In genomic region chr2:79891760-79892570, GRCm38 (mm10) we compare ENCODE assay signal across 9 mouse cellular contexts.
A peak's percentile ranks its signal among the peaks of the same experiment; 100 is the strongest.
DNase-seq lines count a peak whose midpoint lies in the region; ATAC-seq lines count a peak whose summit lies in the region.
"Had no signal": no experiment of that assay in that cellular context is flagged by ENCODE, and none has a peak within 500 bp of the region (broad histone marks: within the 10 kb centered on the region; RNA-seq: fewer than 3 reads in every experiment).

No protein-coding gene starts in this region.

- H3K4me3 ChIP-seq in embryonic facial prominence, embryonic 14.5 days (ENCODE audit: low read depth, low read length): no peak overlapping the region
- H3K4me3 ChIP-seq in embryonic facial prominence, embryonic 10.5 days: no peak overlapping the region
- no peak overlapping the region for H3K4me3 ChIP-seq in midbrain, embryonic 16.5 days (ENCODE audit: low read depth, low read length)
- H3K4me3 ChIP-seq in midbrain, embryonic 15.5 days: no peak overlapping the region
- H3K4me3 ChIP-seq in kidney, embryonic 16.5 days (ENCODE audit: low read length): no peak overlapping the region

- no peak overlapping the region for H3K9ac ChIP-seq in embryonic facial prominence, embryonic 14.5 days (ENCODE audit: low read depth, low read length)
- H3K9ac ChIP-seq in midbrain, embryonic 16.5 days (ENCODE audit: low read depth, low read length): no peak overlapping the region
- no peak overlapping the region for H3K9ac ChIP-seq in midbrain, embryonic 15.5 days
- no peak overlapping the region for H3K9ac ChIP-seq in kidney, embryonic 16.5 days (replicated peaks; ENCODE audit: low read length)

- no peaks in the 10 kb centered on the region for H3K27me3 ChIP-seq in embryonic facial prominence, embryonic 14.5 days (replicated peaks; ENCODE audit: control insufficient read depth, insufficient read depth, low read length)
- H3K27me3 ChIP-seq in embryonic facial prominence, embryonic 10.5 days (replicated peaks; ENCODE audit: low read depth, poor library complexity, severe bottlenecking): no peaks in the 10 kb centered on the region
- H3K27me3 ChIP-seq in midbrain, embryonic 16.5 days (ENCODE audit: control insufficient read depth, insufficient read depth, low read depth, low read length): no peaks in the 10 kb centered on the region
- H3K27me3 ChIP-seq in midbrain, embryonic 15.5 days (replicated peaks): no peaks in the 10 kb centered on the region
- no peaks in the 10 kb centered on the region for H3K27me3 ChIP-seq in kidney, embryonic 16.5 days (ENCODE audit: insufficient read depth, low read length)

- DNase-seq in embryonic facial prominence, embryonic 14.5 days (ENCODE audit: low spot score): peak; percentile 41
- no peak for DNase-seq in embryonic facial prominence, embryonic 10.5 days (ENCODE audit: low spot score)
- peak; percentile 49 to 63 for DNase-seq in layer of hippocampus, postnatal 36 days
- peak; percentile 27 for DNase-seq in right cerebral cortex, postnatal 4 days
- DNase-seq in spleen, postnatal 4 days (ENCODE audit: low spot score in 2 of 2): no peak

- no peak for ATAC-seq in embryonic facial prominence, embryonic 14.5 days (ENCODE audit: low read depth)
- ATAC-seq in midbrain, embryonic 16.5 days: 0 out of 2 replicates have a peak, but pooled peaks have one; percentile 58
- no peak for ATAC-seq in midbrain, embryonic 15.5 days (replicated peaks)
- ATAC-seq in kidney, embryonic 16.5 days (ENCODE audit: low FRiP score, low TSS enrichment): no peak

- WGBS in embryonic facial prominence, embryonic 14.5 days: 71% methylated on average over 5 of the region's 5 CpGs
- WGBS in embryonic facial prominence, embryonic 10.5 days: 84% methylated on average over 5 of the region's 5 CpGs
- WGBS in midbrain, embryonic 16.5 days: 82% methylated on average over 5 of the region's 5 CpGs
- 73% methylated on average over 5 of the region's 5 CpGs for WGBS in midbrain, embryonic 15.5 days
- WGBS in kidney, embryonic 16.5 days: 81% methylated on average over 5 of the region's 5 CpGs

- H3K36me3 ChIP-seq in embryonic facial prominence, embryonic 14.5 days (ENCODE audit: control insufficient read depth, insufficient read depth, low read length): no peaks in the 10 kb centered on the region
- H3K36me3 ChIP-seq in embryonic facial prominence, embryonic 10.5 days (replicated peaks): no peaks in the 10 kb centered on the region
- H3K36me3 ChIP-seq in midbrain, embryonic 16.5 days (ENCODE audit: control insufficient read depth, insufficient read depth, low read length): no peaks in the 10 kb centered on the region
- H3K36me3 ChIP-seq in midbrain, embryonic 15.5 days (replicated peaks): no peaks in the 10 kb centered on the region
- no peaks in the 10 kb centered on the region for H3K36me3 ChIP-seq in kidney, embryonic 16.5 days (ENCODE audit: insufficient read depth, low read length)

- no peak overlapping the region for H3K27ac ChIP-seq in embryonic facial prominence, embryonic 14.5 days (replicated peaks; ENCODE audit: low read depth, low read length)
- H3K27ac ChIP-seq in embryonic facial prominence, embryonic 10.5 days (replicated peaks): no peak overlapping the region
- H3K27ac ChIP-seq in midbrain, embryonic 16.5 days (ENCODE audit: low read length): no peak overlapping the region
- H3K27ac ChIP-seq in midbrain, embryonic 15.5 days: no peak overlapping the region
- H3K27ac ChIP-seq in kidney, embryonic 16.5 days (ENCODE audit: low read length): no peak overlapping the region
- H3K27ac ChIP-seq: macrophage had no signal

- no peaks in the 10 kb centered on the region for H3K4me1 ChIP-seq in embryonic facial prominence, embryonic 14.5 days (ENCODE audit: control insufficient read depth, insufficient read depth, low read length)
- H3K4me1 ChIP-seq in embryonic facial prominence, embryonic 10.5 days: no peaks in the 10 kb centered on the region
- no peaks in the 10 kb centered on the region for H3K4me1 ChIP-seq in midbrain, embryonic 16.5 days (ENCODE audit: control insufficient read depth, insufficient read depth, low read length)
- H3K4me1 ChIP-seq in midbrain, embryonic 15.5 days: no peaks in the 10 kb centered on the region
- no peaks in the 10 kb centered on the region for H3K4me1 ChIP-seq in kidney, embryonic 16.5 days (ENCODE audit: insufficient read depth, low read length)

- H3K9me3 ChIP-seq in embryonic facial prominence, embryonic 14.5 days (ENCODE audit: control insufficient read depth, low read length): no peaks in the 10 kb centered on the region
- no peaks in the 10 kb centered on the region for H3K9me3 ChIP-seq in embryonic facial prominence, embryonic 10.5 days
- no peaks in the 10 kb centered on the region for H3K9me3 ChIP-seq in midbrain, embryonic 16.5 days (replicated peaks; ENCODE audit: control insufficient read depth, low read length, poor library complexity, severe bottlenecking)
- no peaks in the 10 kb centered on the region for H3K9me3 ChIP-seq in midbrain, embryonic 15.5 days
- no peaks in the 10 kb centered on the region for H3K9me3 ChIP-seq in kidney, embryonic 16.5 days (ENCODE audit: low read length)

- H3K4me2 ChIP-seq in embryonic facial prominence, embryonic 14.5 days (ENCODE audit: low read depth, low read length): no peak overlapping the region
- H3K4me2 ChIP-seq in midbrain, embryonic 16.5 days (ENCODE audit: low read length): no peak overlapping the region
- no peak overlapping the region for H3K4me2 ChIP-seq in midbrain, embryonic 15.5 days
- H3K4me2 ChIP-seq in kidney, embryonic 16.5 days (replicated peaks; ENCODE audit: low read depth, low read length): no peak overlapping the region

Comparison
In these comparisons a context has a peak if more than half of its experiments do, and no peak if none do; other contexts are left out.
1. DNase-seq: peak in embryonic facial prominence, embryonic 14.5 days (single experiment), layer of hippocampus, postnatal 36 days (2 of 2) and right cerebral cortex, postnatal 4 days (single experiment); none in embryonic facial prominence, embryonic 10.5 days (single experiment) and spleen, postnatal 4 days (0 of 2).